Mouse (Mus musculus): Measurements from ENCODE around the gene Fzd9. TPM values are rescaled to one million over a fixed set of nuclear protein-coding genes. Genes with fewer than 3 reads are reported as not detected.

Gene Fzd9
- polyA plus RNA-seq (2015; fragmentation: Nextera tagmentation; extraction: Ambion mirVana) = 14.3 and 17.4 TPM in 2 replicates

DNA sequence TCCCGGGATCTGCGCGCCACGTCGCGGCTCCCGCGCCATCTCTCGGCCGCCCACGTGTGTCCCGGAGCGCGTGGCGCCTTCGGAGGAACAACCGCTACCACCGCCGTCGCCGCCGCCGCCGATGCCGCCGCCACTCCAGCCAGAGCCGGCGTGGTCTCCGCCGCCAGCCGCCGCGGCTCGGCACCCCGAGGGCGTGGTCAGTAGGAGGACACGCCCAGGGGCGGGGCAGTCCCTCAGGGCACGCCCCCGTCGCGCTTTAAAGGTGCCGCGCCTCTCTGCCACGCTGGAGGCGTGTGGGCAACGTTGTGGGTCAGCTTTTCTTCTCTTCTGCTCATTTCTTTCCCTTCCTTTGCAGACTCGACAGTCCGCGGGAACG is at the start of gene Fzd9:
Gene Fzd9 (minus strand): TSS at position 152 of the 376 bp plus-strand sequence.
- H3K4me1 ChIP-seq = peaks cover 42% of the 10 kb centered on the region

DNA sequence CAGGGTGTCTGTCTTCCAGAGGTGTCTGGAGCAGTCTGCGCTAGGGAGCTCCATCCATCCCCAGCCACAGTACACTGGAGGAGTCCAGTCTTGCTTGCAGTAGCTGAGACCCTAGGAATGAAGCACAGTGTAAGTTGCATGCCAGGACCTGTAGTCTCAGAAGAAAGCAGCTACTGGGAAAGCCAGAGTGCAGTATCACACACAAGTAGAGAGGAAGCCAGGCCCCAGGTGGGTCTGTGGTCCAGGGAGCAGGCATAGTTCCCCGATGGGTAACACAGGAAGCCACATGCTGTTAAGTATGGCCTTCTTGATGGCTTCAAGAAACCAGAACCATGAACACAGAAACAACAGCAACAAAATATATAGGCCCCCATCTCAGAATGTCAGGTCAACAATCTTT is 41.0 kb upstream of the Fzd9 start:
- H3K9me3 ChIP-seq = no peaks in the 10 kb centered on the region
- no peaks in the 10 kb centered on the region for H3K27me3 ChIP-seq
- H3K36me3 ChIP-seq = no peaks in the 10 kb centered on the region
- H3K27ac ChIP-seq (replicated peaks) = no peak overlapping the region
- no peak overlapping the region for H3K4me2 ChIP-seq (replicated peaks)
- no peak overlapping the region for H3K4me3 ChIP-seq
- ATAC-seq (replicated peaks) = no peak
- 95% methylated on average over 2 of the region's 2 CpGs for WGBS
- H3K4me1 ChIP-seq = no peaks in the 10 kb centered on the region
- no peak overlapping the region for H3K9ac ChIP-seq (replicated peaks)

More for the DNA sequence above, at the start of gene Fzd9:
- H3K27ac ChIP-seq (replicated peaks) = peak within 1 kb of the TSS; percentile 9; the same call in 1 of the 2 replicates
- H3K9ac ChIP-seq (replicated peaks) = peak within 1 kb of the TSS; percentile 62
- peak; percentile 82 for ATAC-seq (replicated peaks)
- 0% methylated on average over 47 of the region's 51 CpGs for WGBS
- peak within 1 kb of the TSS; percentile 67 for H3K4me3 ChIP-seq
- H3K36me3 ChIP-seq = no peaks in the 10 kb centered on the region; the same call in 1 of the 2 replicates
- H3K9me3 ChIP-seq = no peaks in the 10 kb centered on the region
- peak within 1 kb of the TSS; percentile 92 for H3K4me2 ChIP-seq (replicated peaks)
- H3K27me3 ChIP-seq = peaks cover 3% of the 10 kb centered on the region; the same call in 1 of the 2 replicates

DNA sequence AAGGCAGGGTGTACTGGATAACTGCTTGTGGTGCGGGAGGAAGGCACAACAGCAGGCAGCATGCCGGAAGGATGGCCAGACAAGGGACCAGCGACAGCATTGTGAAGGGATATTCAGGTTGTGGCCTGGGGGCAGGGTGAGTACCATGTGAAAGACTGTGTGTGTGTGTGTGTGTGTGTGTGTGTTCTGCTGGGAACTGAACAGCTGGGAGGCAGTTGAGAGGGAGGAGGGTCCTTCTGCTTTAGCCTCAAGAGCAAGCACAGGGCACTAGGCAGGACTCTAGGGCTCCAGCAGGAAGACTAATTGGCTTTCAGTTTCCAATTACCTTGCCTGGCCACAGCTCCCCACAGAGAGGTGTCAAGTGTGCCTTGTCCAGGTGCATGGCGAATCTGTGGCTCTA is 40.2 kb upstream of the Fzd9 start:
- H3K36me3 ChIP-seq = no peaks in the 10 kb centered on the region
- no peaks in the 10 kb centered on the region for H3K4me1 ChIP-seq
- no peak overlapping the region for H3K27ac ChIP-seq (replicated peaks)
- no peaks in the 10 kb centered on the region for H3K27me3 ChIP-seq
- ATAC-seq (replicated peaks) = no peak
- no peak overlapping the region for H3K4me2 ChIP-seq (replicated peaks)
- 30% methylated on average over 4 of the region's 4 CpGs for WGBS
- H3K9ac ChIP-seq (replicated peaks) = no peak overlapping the region
- no peak overlapping the region for H3K4me3 ChIP-seq
- no peaks in the 10 kb centered on the region for H3K9me3 ChIP-seq

DNA sequence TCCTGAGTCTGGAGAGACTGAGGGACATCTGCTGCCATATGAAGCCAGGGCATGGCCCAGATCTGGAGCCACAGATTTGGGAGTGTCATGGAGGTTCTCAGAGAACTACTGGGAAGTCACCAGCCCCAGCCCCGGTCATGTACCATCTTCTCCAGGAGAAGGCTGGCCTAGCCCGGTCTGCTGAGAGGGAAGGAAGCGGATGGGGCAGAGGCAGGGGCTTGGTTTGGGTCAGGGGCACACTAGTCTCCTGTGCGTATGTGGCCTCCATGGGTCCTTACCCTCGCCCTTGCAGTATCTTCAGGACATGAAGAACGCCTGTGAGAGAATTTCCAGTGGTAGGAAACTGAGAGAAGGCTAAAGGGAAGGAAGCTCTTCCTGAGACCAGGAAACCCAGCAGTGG is 39.7 kb upstream of the Fzd9 start:
- Histone ChIP-seq H3K9ac (replicated peaks) (no peak overlapping the region), H3K27me3 (no peaks in the 10 kb centered on the region), H3K27ac (replicated peaks) (no peak overlapping the region), H3K9me3 (no peaks in the 10 kb centered on the region), H3K4me3 (no peak overlapping the region), H3K4me2 (replicated peaks) (no peak overlapping the region), H3K36me3 (no peaks in the 10 kb centered on the region), H3K4me1 (no peaks in the 10 kb centered on the region)
- WGBS = 84% methylated on average over 6 of the region's 6 CpGs
- no peak for ATAC-seq (replicated peaks)

DNA sequence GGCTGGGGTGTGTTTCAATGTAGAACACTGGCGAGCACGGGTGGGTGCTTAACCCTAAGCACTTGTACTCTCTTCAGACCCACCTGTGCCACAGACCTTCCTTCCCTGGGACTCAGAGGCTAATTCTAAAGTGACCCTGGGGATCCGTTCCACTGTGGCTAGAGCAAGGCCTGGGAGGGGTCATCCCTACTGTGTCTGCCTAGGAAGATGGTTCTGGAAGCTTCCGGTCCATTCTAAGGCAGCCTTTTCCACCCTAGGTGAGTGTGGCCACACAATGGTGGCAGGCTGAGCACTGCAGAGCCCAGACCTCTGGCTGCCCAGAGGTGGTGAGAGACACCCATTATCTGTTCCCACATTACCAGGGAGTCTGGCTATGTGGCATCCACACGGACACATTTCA is 35.9 kb upstream of the Fzd9 start:
- Histone ChIP-seq H3K36me3 (no peaks in the 10 kb centered on the region), H3K4me1 (peaks cover 3% of the 10 kb centered on the region; the same call in 1 of the 2 replicates), H3K9me3 (no peaks in the 10 kb centered on the region), H3K4me3 (no peak overlapping the region), H3K4me2 (replicated peaks) (no peak overlapping the region), H3K27me3 (no peaks in the 10 kb centered on the region), H3K27ac (replicated peaks) (no peak overlapping the region), H3K9ac (replicated peaks) (no peak overlapping the region)
- 76% methylated on average over 5 of the region's 5 CpGs for WGBS
- no peak for ATAC-seq (replicated peaks)

DNA sequence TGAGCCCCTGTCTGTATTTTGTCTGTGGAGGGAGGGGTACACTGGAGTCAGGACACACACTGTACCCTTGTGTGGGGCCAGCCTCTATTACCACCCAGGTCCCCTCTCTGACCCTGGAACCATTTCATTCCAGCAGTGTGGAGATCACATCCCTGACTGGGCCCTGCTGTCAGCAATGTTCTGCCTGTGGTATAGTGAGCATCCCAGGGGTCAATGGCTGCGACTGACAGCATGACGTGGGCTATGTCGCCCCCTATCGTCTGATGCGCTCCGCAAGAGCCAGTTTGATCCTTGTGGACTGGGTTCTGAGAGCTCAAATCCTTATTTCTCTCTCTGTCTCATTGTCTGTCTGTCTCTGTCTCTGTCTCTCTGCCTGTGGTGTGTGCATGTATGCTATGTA is 35.2 kb upstream of the Fzd9 start:
- H3K4me3 ChIP-seq = no peak overlapping the region
- H3K4me2 ChIP-seq (replicated peaks) = no peak overlapping the region
- ATAC-seq (replicated peaks) = peak; percentile 46
- no peaks in the 10 kb centered on the region for H3K36me3 ChIP-seq
- WGBS = 0% methylated on average over 6 of the region's 6 CpGs
- H3K4me1 ChIP-seq = peaks cover 3% of the 10 kb centered on the region; the same call in 1 of the 2 replicates
- no peak overlapping the region for H3K27ac ChIP-seq (replicated peaks)
- H3K27me3 ChIP-seq = no peaks in the 10 kb centered on the region
- H3K9ac ChIP-seq (replicated peaks) = no peak overlapping the region
- H3K9me3 ChIP-seq = no peaks in the 10 kb centered on the region

DNA sequence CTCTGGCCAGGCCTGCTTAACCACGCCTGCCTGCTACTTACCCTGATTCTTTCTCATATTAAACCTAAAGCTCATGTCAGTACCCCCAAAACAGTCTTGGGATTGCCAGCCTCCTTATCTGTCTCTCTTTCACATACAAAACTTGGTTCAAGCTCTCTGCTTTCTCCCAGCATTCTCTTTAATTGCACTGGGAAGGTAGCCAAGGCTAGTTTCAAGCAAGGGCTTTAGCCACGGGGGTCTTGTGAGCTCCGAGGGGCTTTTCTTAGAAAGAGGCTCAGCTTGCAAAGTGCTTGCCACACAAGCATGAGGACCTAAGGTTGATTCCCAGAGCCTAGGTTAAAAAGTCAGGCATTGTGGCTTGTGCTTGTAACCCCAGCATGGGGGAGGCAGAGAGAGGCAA is 34.2 kb upstream of the Fzd9 start:
- no peak for ATAC-seq (replicated peaks)
- no peaks in the 10 kb centered on the region for H3K36me3 ChIP-seq
- no peaks in the 10 kb centered on the region for H3K27me3 ChIP-seq
- no peak overlapping the region for H3K9ac ChIP-seq (replicated peaks)
- 23% methylated on average over 3 of the region's 3 CpGs for WGBS
- no peak overlapping the region for H3K4me3 ChIP-seq
- peaks cover 3% of the 10 kb centered on the region; the same call in 1 of the 2 replicates for H3K4me1 ChIP-seq
- H3K27ac ChIP-seq (replicated peaks) = no peak overlapping the region
- no peak overlapping the region for H3K4me2 ChIP-seq (replicated peaks)
- no peaks in the 10 kb centered on the region for H3K9me3 ChIP-seq

DNA sequence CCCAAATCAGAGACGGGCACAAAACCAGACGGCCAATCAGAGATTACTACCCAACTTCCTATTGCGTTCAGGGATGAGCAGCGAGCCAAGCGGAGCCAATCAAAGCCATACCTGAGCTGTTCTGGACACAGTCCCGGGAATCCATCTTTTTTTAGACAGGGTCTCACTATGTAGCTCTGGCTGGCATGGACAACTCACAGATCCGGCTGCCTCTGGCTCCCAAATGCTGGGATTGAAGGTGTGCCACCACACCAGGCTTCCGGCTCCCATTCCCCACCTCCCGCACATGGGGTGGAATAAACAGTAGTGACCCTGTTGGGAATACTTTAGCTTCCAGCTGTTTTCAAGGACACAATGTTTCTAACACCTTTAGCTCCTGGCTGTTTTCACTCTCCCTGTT is 29.2 kb upstream of the Fzd9 start:
- no peak overlapping the region for H3K9ac ChIP-seq (replicated peaks)
- H3K27ac ChIP-seq (replicated peaks) = no peak overlapping the region
- WGBS = 73% methylated on average over 9 of the region's 9 CpGs
- H3K4me1 ChIP-seq = peaks cover 14% of the 10 kb centered on the region
- H3K9me3 ChIP-seq = no peaks in the 10 kb centered on the region
- no peaks in the 10 kb centered on the region for H3K27me3 ChIP-seq
- no peaks in the 10 kb centered on the region for H3K36me3 ChIP-seq
- ATAC-seq (replicated peaks) = no peak
- no peak overlapping the region for H3K4me3 ChIP-seq
- no peak overlapping the region for H3K4me2 ChIP-seq (replicated peaks)

DNA sequence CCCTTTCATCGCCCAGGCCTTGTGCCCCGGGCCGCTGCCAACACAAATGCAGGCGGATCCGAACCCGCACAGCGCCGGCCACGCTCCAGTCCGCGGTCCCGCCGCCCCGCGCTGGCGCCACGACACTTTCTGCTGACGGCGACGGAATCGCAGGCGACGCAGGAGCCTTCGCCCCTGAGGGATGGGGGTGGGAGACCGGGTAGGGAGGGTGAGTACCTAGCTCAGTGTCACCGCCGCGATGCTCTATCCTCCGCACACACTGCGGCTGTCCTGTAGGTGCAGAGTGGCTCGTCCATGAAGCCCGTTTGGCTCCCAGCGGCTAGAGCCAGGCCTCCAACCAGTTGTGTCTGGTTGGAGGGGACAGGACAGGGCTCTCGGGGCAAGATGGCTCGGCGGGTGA is 25.6 kb upstream of the Fzd9 start:
- Histone ChIP-seq H3K27me3 (no peaks in the 10 kb centered on the region), H3K9me3 (no peaks in the 10 kb centered on the region), H3K27ac (replicated peaks) (no peak overlapping the region), H3K4me3 (peak overlapping the region; percentile 19), H3K36me3 (no peaks in the 10 kb centered on the region), H3K9ac (replicated peaks) (0 out of 2 replicates have a peak overlapping the region, but pooled peaks have one; percentile 33), H3K4me1 (peaks cover 30% of the 10 kb centered on the region), H3K4me2 (replicated peaks) (peak overlapping the region; percentile 38)
- ATAC-seq (replicated peaks) = no peak
- WGBS = 3% methylated on average over 36 of the region's 36 CpGs

DNA sequence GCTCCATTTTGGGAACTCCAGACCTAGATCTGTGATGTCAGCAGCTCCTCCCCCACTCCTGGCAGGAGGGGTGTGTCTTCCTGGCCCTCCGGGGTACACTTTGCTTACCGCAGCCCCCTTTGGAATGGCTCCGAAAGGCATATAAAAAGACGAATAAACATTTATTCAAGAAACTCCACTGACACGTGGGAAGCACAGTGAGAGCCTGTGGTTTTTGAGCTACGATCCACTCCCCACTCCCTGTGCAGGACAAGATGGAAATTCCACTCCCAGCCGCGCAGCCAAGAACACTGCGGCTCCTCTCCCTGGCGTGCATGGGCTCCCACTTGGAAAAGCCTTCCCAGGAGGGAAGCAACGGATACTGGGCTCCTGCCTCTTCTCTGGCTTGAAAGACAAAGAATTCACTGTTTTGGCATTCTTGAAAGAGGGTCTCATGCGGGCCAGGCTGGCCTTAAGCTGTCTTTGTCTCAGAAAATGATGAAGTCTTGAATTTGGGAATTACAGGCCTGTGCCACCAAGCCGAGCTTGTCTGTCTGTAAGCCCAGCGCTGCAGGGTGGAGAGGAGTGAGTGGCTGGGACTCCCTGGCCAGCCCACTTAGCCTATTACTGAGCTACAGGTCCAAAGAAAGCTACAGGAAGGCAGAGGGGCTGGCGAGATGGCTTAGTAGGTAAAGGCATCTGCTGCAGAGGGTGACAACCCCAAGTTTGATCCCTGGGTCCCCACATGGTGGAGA is 23.8 kb upstream of the Fzd9 start:
- Histone ChIP-seq H3K4me3 (peak overlapping the region; percentile 15), H3K9me3 (no peaks in the 10 kb centered on the region), H3K4me2 (replicated peaks) (peak overlapping the region; percentile 26), H3K36me3 (no peaks in the 10 kb centered on the region), H3K27ac (replicated peaks) (peak overlapping the region; percentile 53), H3K9ac (replicated peaks) (no peak overlapping the region; the same call in 1 of the 2 replicates), H3K27me3 (no peaks in the 10 kb centered on the region), H3K4me1 (peaks cover 38% of the 10 kb centered on the region)
- ATAC-seq (replicated peaks) = peak; percentile 49; the same call in 1 of the 2 replicates
- WGBS = 4% methylated on average over 15 of the region's 15 CpGs

DNA sequence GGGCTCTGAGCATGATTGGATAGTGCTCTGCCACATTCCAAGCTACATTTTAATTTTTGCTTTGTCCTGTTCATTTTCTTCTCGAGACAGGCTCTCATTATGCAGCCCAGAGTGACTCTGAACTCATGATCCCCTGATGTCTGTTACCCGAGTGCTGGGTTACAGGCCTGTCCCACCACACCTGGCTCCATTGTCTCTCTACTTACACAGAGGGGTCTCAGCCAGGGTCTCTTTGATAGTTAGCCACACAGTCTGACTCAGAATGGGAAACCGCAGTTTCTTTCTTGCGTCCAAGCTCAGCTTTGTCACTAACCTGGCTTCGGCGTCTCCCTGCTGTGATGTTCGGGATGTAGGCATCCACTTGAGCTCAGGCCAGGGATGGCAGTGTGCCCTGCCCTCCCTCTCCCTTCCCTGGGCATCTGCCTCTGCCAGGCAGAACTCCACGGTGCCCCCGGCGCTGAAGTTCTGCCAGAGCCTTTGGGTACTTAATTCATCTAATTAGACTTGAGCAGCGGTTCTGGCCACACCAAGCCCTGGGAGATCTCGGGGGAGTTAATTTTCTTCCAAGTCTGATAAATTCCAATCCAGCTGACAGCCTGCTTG is 20.6 kb upstream of the Fzd9 start:
- no peaks in the 10 kb centered on the region for H3K27me3 ChIP-seq
- no peak overlapping the region for H3K4me2 ChIP-seq (replicated peaks)
- H3K36me3 ChIP-seq = no peaks in the 10 kb centered on the region
- 15% methylated on average over 12 of the region's 12 CpGs for WGBS
- H3K4me1 ChIP-seq = peaks cover 36% of the 10 kb centered on the region
- no peak overlapping the region for H3K4me3 ChIP-seq
- no peak overlapping the region for H3K9ac ChIP-seq (replicated peaks)
- peak; percentile 68 for ATAC-seq (replicated peaks)
- H3K9me3 ChIP-seq = no peaks in the 10 kb centered on the region
- H3K27ac ChIP-seq (replicated peaks) = peak overlapping the region; percentile 77

DNA sequence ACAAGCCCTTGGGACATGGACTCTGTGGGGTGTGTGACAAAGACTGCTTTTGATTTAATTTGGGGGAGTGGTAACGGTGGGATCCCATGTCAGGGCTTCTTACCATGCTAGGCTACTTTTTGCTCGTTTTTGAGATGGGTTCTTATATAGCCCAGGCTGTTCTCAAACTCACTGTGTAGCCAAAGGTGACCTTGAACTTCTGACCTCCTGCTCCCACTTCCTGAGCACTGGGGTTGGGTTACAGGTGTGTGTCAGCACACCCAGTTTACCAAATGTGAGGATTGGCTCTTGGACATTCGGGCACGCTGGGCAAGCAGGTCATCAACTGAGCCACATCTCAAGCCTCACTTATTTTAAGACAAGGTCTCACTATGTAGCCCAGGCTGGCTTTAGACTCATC is 19.3 kb upstream of the Fzd9 start:
- Histone ChIP-seq H3K4me2 (replicated peaks) (no peak overlapping the region), H3K4me3 (no peak overlapping the region), H3K9me3 (no peaks in the 10 kb centered on the region), H3K4me1 (peaks cover 27% of the 10 kb centered on the region), H3K27ac (replicated peaks) (no peak overlapping the region), H3K36me3 (no peaks in the 10 kb centered on the region), H3K27me3 (no peaks in the 10 kb centered on the region), H3K9ac (replicated peaks) (no peak overlapping the region)
- no peak for ATAC-seq (replicated peaks)
- 87% methylated on average over 4 of the region's 4 CpGs for WGBS

Data from forebrain, embryonic 15.5 days (tissue).